Mouse (Mus musculus): ENCODE measurements around the gene Pkp1. TPM values are rescaled to one million over a fixed set of nuclear protein-coding genes. Genes with fewer than 3 reads are reported as not detected.

Pkp1 gene
- total and polyA plus RNA-seq, 3 experiments, result 0.05 TPM; not detected in 2

- H3K36me3 ChIP-seq (replicated peaks), result no peaks in the 10 kb centered on the region
- H3K27me3 ChIP-seq (ENCODE audit: insufficient read depth, low read length), result peaks cover 39% of the 10 kb centered on the region
- ATAC-seq (ENCODE audit: extremely low read depth, insufficient number of reproducible peaks, low FRiP score, poor library complexity, severe bottlenecking), result no peak
- no peak overlapping the region for H3K4me3 ChIP-seq (ENCODE audit: low read depth, low read length)
- TF ChIP-seq CTCF (IDR thresholded peaks at IDR 0.05; ENCODE audit: low read depth, low read length) (no peak), POLR2AphosphoS5 (IDR thresholded peaks at IDR 0.05; ENCODE audit: insufficient replicate concordance, low read depth, low read length) (no peak), TAL1 (conservative IDR thresholded peaks at IDR 0.05; ENCODE audit: low read depth, low read length) (no peak), GATA1 (IDR thresholded peaks at IDR 0.05; ENCODE audit: borderline replicate concordance, low read length) (no peak), GATA2 (IDR thresholded peaks at IDR 0.05; ENCODE audit: borderline replicate concordance, low read depth, low read length) (no peak)
- H3K4me1 ChIP-seq (ENCODE audit: insufficient read depth, low read depth, low read length), result no peaks in the 10 kb centered on the region
- H3K9me3 ChIP-seq (replicated peaks), result no peaks in the 10 kb centered on the region
- no peak for DNase-seq (ENCODE audit: low spot score)
These were observed 29.4 kb downstream of the Pkp1 start for GRCm38 (mm10) chr1:135889461-135890185.

- DNase-seq (ENCODE audit: low spot score) (peak; percentile 26), ATAC-seq (ENCODE audit: extremely low read depth, insufficient number of reproducible peaks, low FRiP score, poor library complexity, severe bottlenecking) (no peak)
- H3K36me3 ChIP-seq (replicated peaks), result no peaks in the 10 kb centered on the region
- H3K4me3 ChIP-seq (ENCODE audit: low read depth, low read length), result no peak overlapping the region
- no peaks in the 10 kb centered on the region for H3K4me1 ChIP-seq (ENCODE audit: insufficient read depth, low read depth, low read length)
- no peaks in the 10 kb centered on the region for H3K9me3 ChIP-seq (replicated peaks)
- peaks cover 24% of the 10 kb centered on the region for H3K27me3 ChIP-seq (ENCODE audit: insufficient read depth, low read length)
- TF ChIP-seq POLR2AphosphoS5 (IDR thresholded peaks at IDR 0.05; ENCODE audit: insufficient replicate concordance, low read depth, low read length), result no peak
- TF ChIP-seq CTCF (IDR thresholded peaks at IDR 0.05; ENCODE audit: low read depth, low read length), result peak; percentile 90
- TF ChIP-seq GATA2 (IDR thresholded peaks at IDR 0.05; ENCODE audit: borderline replicate concordance, low read depth, low read length), result no peak
- TF ChIP-seq TAL1 (conservative IDR thresholded peaks at IDR 0.05; ENCODE audit: low read depth, low read length), result no peak
- TF ChIP-seq GATA1 (IDR thresholded peaks at IDR 0.05; ENCODE audit: borderline replicate concordance, low read length), result no peak
These were observed 36.5 kb downstream of the Pkp1 start for GRCm38 (mm10) chr1:135882385-135883109.

GRCm38 (mm10) chr1:135877248-135877647, 41.8 kb downstream of the Pkp1 start:
- no peak for TF ChIP-seq GATA1 (IDR thresholded peaks at IDR 0.05; ENCODE audit: borderline replicate concordance, low read length)
- TF ChIP-seq POLR2AphosphoS5 (IDR thresholded peaks at IDR 0.05; ENCODE audit: insufficient replicate concordance, low read depth, low read length), result no peak
- DNase-seq (ENCODE audit: low spot score) (no peak), ATAC-seq (ENCODE audit: extremely low read depth, insufficient number of reproducible peaks, low FRiP score, poor library complexity, severe bottlenecking) (no peak)
- H3K36me3 ChIP-seq (replicated peaks), result no peaks in the 10 kb centered on the region
- H3K27me3 ChIP-seq (ENCODE audit: insufficient read depth, low read length), result peaks cover 27% of the 10 kb centered on the region
- H3K9me3 ChIP-seq (replicated peaks), result no peaks in the 10 kb centered on the region
- H3K4me3 ChIP-seq (ENCODE audit: low read depth, low read length), result no peak overlapping the region
- no peaks in the 10 kb centered on the region for H3K4me1 ChIP-seq (ENCODE audit: insufficient read depth, low read depth, low read length)

GRCm38 (mm10) chr1:135872991-135873390, 46.0 kb downstream of the Pkp1 start:
- Histone ChIP-seq H3K27me3 (ENCODE audit: insufficient read depth, low read length) (peaks cover 23% of the 10 kb centered on the region), H3K9me3 (replicated peaks) (no peaks in the 10 kb centered on the region), H3K36me3 (replicated peaks) (no peaks in the 10 kb centered on the region), H3K4me3 (ENCODE audit: low read depth, low read length) (no peak overlapping the region), H3K4me1 (ENCODE audit: insufficient read depth, low read depth, low read length) (no peaks in the 10 kb centered on the region)
- no peak for DNase-seq (ENCODE audit: low spot score)
- no peak for TF ChIP-seq POLR2AphosphoS5 (IDR thresholded peaks at IDR 0.05; ENCODE audit: insufficient replicate concordance, low read depth, low read length)
- no peak for TF ChIP-seq GATA1 (IDR thresholded peaks at IDR 0.05; ENCODE audit: borderline replicate concordance, low read length)
- ATAC-seq (ENCODE audit: extremely low read depth, insufficient number of reproducible peaks, low FRiP score, poor library complexity, severe bottlenecking), result no peak

- ATAC-seq (ENCODE audit: extremely low read depth, insufficient number of reproducible peaks, low FRiP score, poor library complexity, severe bottlenecking) (no peak), DNase-seq (ENCODE audit: low spot score) (no peak)
- H3K9me3 ChIP-seq (replicated peaks), result no peaks in the 10 kb centered on the region
- peaks cover 26% of the 10 kb centered on the region for H3K27me3 ChIP-seq (ENCODE audit: insufficient read depth, low read length)
- H3K4me1 ChIP-seq (ENCODE audit: insufficient read depth, low read depth, low read length), result no peaks in the 10 kb centered on the region; the same call in 1 of the 2 replicates
- no peak overlapping the region for H3K4me3 ChIP-seq (ENCODE audit: low read depth, low read length)
- H3K36me3 ChIP-seq (replicated peaks), result no peaks in the 10 kb centered on the region
- no peak for TF ChIP-seq GATA2 (IDR thresholded peaks at IDR 0.05; ENCODE audit: borderline replicate concordance, low read depth, low read length)
- TF ChIP-seq CTCF (IDR thresholded peaks at IDR 0.05; ENCODE audit: low read depth, low read length), result no peak
- no peak for TF ChIP-seq TAL1 (conservative IDR thresholded peaks at IDR 0.05; ENCODE audit: low read depth, low read length)
- no peak for TF ChIP-seq GATA1 (IDR thresholded peaks at IDR 0.05; ENCODE audit: borderline replicate concordance, low read length)
- TF ChIP-seq POLR2AphosphoS5 (IDR thresholded peaks at IDR 0.05; ENCODE audit: insufficient replicate concordance, low read depth, low read length), result no peak
These were observed 50.4 kb downstream of the Pkp1 start for GRCm38 (mm10) chr1:135868570-135868969.

- H3K4me1 ChIP-seq (ENCODE audit: insufficient read depth, low read depth, low read length), result no peaks in the 10 kb centered on the region; the same call in 1 of the 2 replicates
- peaks cover 40% of the 10 kb centered on the region for H3K27me3 ChIP-seq (ENCODE audit: insufficient read depth, low read length)
- H3K36me3 ChIP-seq (replicated peaks), result no peaks in the 10 kb centered on the region
- DNase-seq (ENCODE audit: low spot score), result peak; percentile 79
- no peaks in the 10 kb centered on the region for H3K9me3 ChIP-seq (replicated peaks)
- no peak overlapping the region for H3K4me3 ChIP-seq (ENCODE audit: low read depth, low read length)
- peak; percentile 58 for ATAC-seq (ENCODE audit: extremely low read depth, insufficient number of reproducible peaks, low FRiP score, poor library complexity, severe bottlenecking)
- TF ChIP-seq CTCF (IDR thresholded peaks at IDR 0.05; ENCODE audit: low read depth, low read length), result peak; percentile 95
- no peak for TF ChIP-seq POLR2AphosphoS5 (IDR thresholded peaks at IDR 0.05; ENCODE audit: insufficient replicate concordance, low read depth, low read length)
These were observed 53.4 kb downstream of the Pkp1 start for GRCm38 (mm10) chr1:135865518-135866194.
